Mouse (Mus musculus) liver, postnatal 0 days (tissue): ENCODE data around the gene Zfp599. TPM values are rescaled to one million over a fixed set of nuclear protein-coding genes. Genes with fewer than 3 reads are reported as not detected.

Experiments
- ATAC-seq: fragments of 200-750 bp; cut with Nextera tagmentation; 2 replicates; pipeline ENCODE4 v1.8.0; 2017; ENCODE audit warnings: mild to moderate bottlenecking, moderate library complexity
- DNase-seq: peaks from one replicate; pipeline ENCODE4 v3.0.0-alpha.2; 2016
- H3K27ac ChIP-seq: fragments of 300-500 bp; sonication (generic); 2 replicates; pipeline ENCODE4 v1.5.1; 2014; ENCODE audit warnings: antibody characterized with exemption, moderate library complexity, mild to moderate bottlenecking, low read depth
- H3K27me3 ChIP-seq: fragments of 300-500 bp; sonication (generic); 2 replicates; pipeline ENCODE4 v1.6.1; 2014; ENCODE audit warnings: low read length, control low read depth, mixed read lengths; ENCODE audit not compliant: insufficient read depth
- H3K36me3 ChIP-seq: fragments of 300-500 bp; sonication (generic); replicated peaks from 2 replicates; pipeline ENCODE4 v1.6.1; 2014; ENCODE audit warnings: mild to moderate bottlenecking, control low read depth, low read length, moderate library complexity, mixed read lengths; ENCODE audit not compliant: insufficient read depth
- H3K4me1 ChIP-seq: fragments of 300-500 bp; sonication (generic); 2 replicates; pipeline ENCODE4 v1.6.1; 2014; ENCODE audit warnings: antibody characterized with exemption, mild to moderate bottlenecking, control low read depth; ENCODE audit not compliant: insufficient read depth
- H3K4me2 ChIP-seq: fragments of 300-500 bp; sonication (generic); 2 replicates; pipeline ENCODE4 v1.6.1; 2014; ENCODE audit warnings: low read depth, mild to moderate bottlenecking, low read length, moderate library complexity, mixed read lengths
- H3K4me3 ChIP-seq: fragments of 300-500 bp; sonication (generic); 2 replicates; pipeline ENCODE4 v1.5.1; 2014; ENCODE audit warnings: low read depth, low read length
- H3K9ac ChIP-seq: fragments of 300-500 bp; sonication (generic); replicated peaks from 2 replicates; pipeline ENCODE4 v1.6.1; 2014; ENCODE audit warnings: mild to moderate bottlenecking, moderate library complexity
- H3K9me3 ChIP-seq: fragments of 300-500 bp; sonication (generic); 2 replicates; pipeline ENCODE4 v1.6.1; 2016; ENCODE audit warnings: mild to moderate bottlenecking, control low read depth, low read length, mixed read lengths
- CTCF ChIP-seq: sonication (generic); IDR thresholded peaks from 2 replicates; pipeline ENCODE4 v1.5.1; 2016; ENCODE audit warnings: antibody characterized with exemption, low read depth
- EP300 ChIP-seq: IDR thresholded peaks from 2 replicates; pipeline ENCODE4 v1.6.1; 2016; ENCODE audit warnings: antibody characterized with exemption, low read depth, mild to moderate bottlenecking
- WGBS: fragments of 180-500 bp; shearing (Covaris S2); extraction: QIAGEN DNeasy Blood & Tissue Kit; methylation state at CpG from one replicate; pipeline ENCODE4 v1.1.7; 2014; ENCODE audit not compliant: insufficient replicate concordance; 5-methylcytosine and 5-hydroxymethylcytosine counted together
- polyA plus RNA-seq: library from polyadenylated mRNA; unstranded; fragments of >200 nt; fragmentation: Nextera tagmentation; extraction: Ambion mirVana; gene quantifications from 2 replicates; pipeline ENCODE4 v1.2.1, GENCODE M21; 2015

The Zfp599 gene
- polyA plus RNA-seq, 1 experiment from 2014 or later = 0.99 TPM

DNA sequence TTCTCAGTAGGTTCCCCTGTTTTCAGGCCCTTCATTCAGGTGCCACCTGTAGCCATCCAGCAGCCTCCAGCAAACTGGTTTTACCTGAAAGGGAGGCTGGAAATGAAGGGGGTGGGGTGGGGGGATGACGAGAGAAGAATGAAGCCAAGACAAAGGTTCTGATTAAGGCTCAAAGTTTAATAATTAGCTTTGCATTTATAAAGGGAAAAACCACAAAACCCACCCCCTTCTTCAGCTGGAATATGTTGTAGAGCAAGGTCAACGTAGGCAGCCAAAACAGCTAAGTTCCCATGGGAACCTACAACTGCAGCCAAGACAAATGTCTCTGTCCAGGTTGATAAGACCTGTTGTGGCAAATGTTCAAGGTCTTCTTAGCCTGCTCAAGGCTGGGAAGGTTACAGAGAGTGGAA lies 45.9 kb downstream of the Zfp599 start:
- Histone ChIP-seq H3K27ac (no peak overlapping the region), H3K9ac (no peak overlapping the region), H3K4me2 (no peak overlapping the region), H3K4me3 (no peak overlapping the region), H3K27me3 (no peaks in the 10 kb centered on the region), H3K4me1 (no peaks in the 10 kb centered on the region), H3K9me3 (no peaks in the 10 kb centered on the region), H3K36me3 (no peaks in the 10 kb centered on the region)
- no peak for DNase-seq
- 54% methylated on average over 2 of the region's 2 CpGs for WGBS
- no peak for ATAC-seq
- TF ChIP-seq EP300 (no peak), CTCF (no peak)

Other genes with a start within 250 kb of the Zfp599 start
- gene Elavl3, start 207.9 kb downstream of the Zfp599 start, polyA plus RNA-seq = not detected in 2 replicates
- gene Gm49318, start 188.6 kb downstream of the Zfp599 start, polyA plus RNA-seq = not detected in 2 replicates
- 2.6 and 3.1 TPM in 2 replicates for gene Zfp653, start 188.5 kb downstream of the Zfp599 start, polyA plus RNA-seq
- 18.1 and 18.2 TPM in 2 replicates for gene Ecsit, start 174.5 kb downstream of the Zfp599 start, polyA plus RNA-seq
- gene Cnn1, start 160.7 kb downstream of the Zfp599 start, polyA plus RNA-seq = 0.33 and 0.68 TPM in 2 replicates
- 72.7 and 75.6 TPM in 2 replicates for gene Elof1, start 142.7 kb downstream of the Zfp599 start, polyA plus RNA-seq
- gene Acp5, start 124.2 kb downstream of the Zfp599 start, polyA plus RNA-seq = 102 and 108 TPM in 2 replicates
- gene Pigyl, start 103.0 kb downstream of the Zfp599 start, polyA plus RNA-seq = 34.9 and 36.6 TPM in 2 replicates
- gene Zfp872, start 71.8 kb downstream of the Zfp599 start, polyA plus RNA-seq = 0.04 TPM in 2 replicates
- gene Zfp809, start 34.2 kb downstream of the Zfp599 start, polyA plus RNA-seq = 4.2 and 4.4 TPM in 2 replicates
- 4.8 and 4.9 TPM in 2 replicates for gene Zfp810, start 47.8 kb upstream of the Zfp599 start, polyA plus RNA-seq
- 6.9 and 7.2 TPM in 2 replicates for gene Anln, start 129.3 kb upstream of the Zfp599 start, polyA plus RNA-seq
- 1.2 and 1.6 TPM in 2 replicates for gene 9530077C05Rik, start 151.6 kb upstream of the Zfp599 start, polyA plus RNA-seq
- not detected in 2 replicates for gene Gm17545, start 194.4 kb upstream of the Zfp599 start, polyA plus RNA-seq
- gene Rp9, start 209.8 kb upstream of the Zfp599 start, polyA plus RNA-seq = 42.2 and 47.9 TPM in 2 replicates
- gene Bbs9, start 215.8 kb upstream of the Zfp599 start, polyA plus RNA-seq = 1.6 and 1.8 TPM in 2 replicates